Mouse (Mus musculus) myocyte (in vitro differentiated cells): Measurements from ENCODE around the gene Dynlt1f.
"Not testable (repeated sequence)": the region's sequence is repeated elsewhere in the genome, so short reads cannot be mapped to it uniquely, and the experiment has no call there.

Experiments
- CEBPB ChIP-seq: IDR thresholded peaks from 2 replicates; pipeline ENCODE4 v1.6.1; 2011; ENCODE audit warnings: mild to moderate bottlenecking, moderate library complexity; ENCODE audit not compliant: poor library complexity, insufficient read depth, severe bottlenecking
- E2F4 ChIP-seq: IDR thresholded peaks from one replicate; pipeline ENCODE4 v1.6.1; 2011; ENCODE audit warnings: mild to moderate bottlenecking, control low read depth, moderate library complexity; ENCODE audit not compliant: insufficient read depth
- MYOG ChIP-seq, 3 experiments: IDR thresholded peaks; one replicate each; pipeline ENCODE4 v1.6.1; 2011; ENCODE audit warnings: control low read depth in 2 of 3, low read depth in 2 of 3, mild to moderate bottlenecking in 2 of 3; ENCODE audit not compliant: insufficient read length in 2 of 3, control insufficient read depth in 1 of 3, insufficient read depth in 1 of 3
- POLR2A ChIP-seq: IDR thresholded peaks from one replicate; pipeline ENCODE4 v1.6.1; 2011; ENCODE audit warnings: low read depth, mild to moderate bottlenecking, control low read depth, moderate library complexity; ENCODE audit not compliant: insufficient read length

- TF ChIP-seq E2F4; POLR2A; CEBPB; MYOG (IDR thresholded peaks at IDR 0.05; ENCODE audit: control insufficient read depth in 1 of 3, insufficient read depth in 1 of 3, insufficient read length in 2 of 3, low read depth in 2 of 3): not testable (repeated sequence)
Measured at GRCm38 (mm10) chr17:6640771-6641429, 14.8 kb downstream of the Dynlt1f start.
